In genomic region chr8:120832022-120832421, GRCm38 (mm10) we compare ENCODE assay signal across 8 mouse cellular contexts.
DNase-seq lines count a peak whose midpoint lies in the region; ATAC-seq lines count a peak whose summit lies in the region.

No protein-coding gene starts in this region.

- H3K9me3 ChIP-seq in hindbrain, embryonic 12.5 days (replicated peaks) = no peaks in the 10 kb centered on the region
- H3K9me3 ChIP-seq in lung, embryonic 15.5 days = no peaks in the 10 kb centered on the region
- H3K9me3 ChIP-seq in forebrain, embryonic 15.5 days = no peaks in the 10 kb centered on the region

- no peaks in the 10 kb centered on the region for H3K36me3 ChIP-seq in hindbrain, embryonic 12.5 days
- H3K36me3 ChIP-seq in lung, embryonic 15.5 days = no peaks in the 10 kb centered on the region
- H3K36me3 ChIP-seq in forebrain, embryonic 15.5 days = no peaks in the 10 kb centered on the region

- no peak overlapping the region for H3K4me3 ChIP-seq in hindbrain, embryonic 12.5 days
- H3K4me3 ChIP-seq in lung, embryonic 15.5 days = peak overlapping the region; percentile 4; the same call in 1 of the 2 replicates
- H3K4me3 ChIP-seq in forebrain, embryonic 15.5 days = no peak overlapping the region

- DNase-seq in adrenal gland, adult (ENCODE audit: inconsistent age in 2 of 2, low spot score in 1 of 2) = peak; percentile 52 to 62
- DNase-seq in adrenal gland, adult 8-10 months = no peak
- peak; percentile 64 for DNase-seq in MN1 (ENCODE audit: low spot score)
- DNase-seq in spleen, postnatal 36 days (ENCODE audit: low spot score in 2 of 2) = no peak
- no peak for DNase-seq in cerebellum, postnatal 4 days (ENCODE audit: low spot score in 2 of 2)

- peak; percentile 50; the same call in 1 of the 2 replicates for ATAC-seq in hindbrain, embryonic 12.5 days (ENCODE audit: low FRiP score)
- ATAC-seq in lung, embryonic 15.5 days (ENCODE audit: borderline replicate concordance, extremely low read depth, low FRiP score, low TSS enrichment) = peak; percentile 33
- no peak for ATAC-seq in forebrain, embryonic 15.5 days (replicated peaks)

- 0 out of 2 replicates have a peak overlapping the region, but pooled peaks have one; percentile 35 for H3K27ac ChIP-seq in hindbrain, embryonic 12.5 days
- peak overlapping the region; percentile 80 for H3K27ac ChIP-seq in lung, embryonic 15.5 days
- no peak overlapping the region for H3K27ac ChIP-seq in forebrain, embryonic 15.5 days (replicated peaks)

- H3K9ac ChIP-seq in hindbrain, embryonic 12.5 days = no peak overlapping the region
- no peak overlapping the region for H3K9ac ChIP-seq in lung, embryonic 15.5 days
- no peak overlapping the region for H3K9ac ChIP-seq in forebrain, embryonic 15.5 days (replicated peaks)

- peaks cover 18% of the 10 kb centered on the region for H3K4me1 ChIP-seq in hindbrain, embryonic 12.5 days
- peaks cover 27% of the 10 kb centered on the region for H3K4me1 ChIP-seq in lung, embryonic 15.5 days
- H3K4me1 ChIP-seq in forebrain, embryonic 15.5 days = no peaks in the 10 kb centered on the region

- 0 out of 2 replicates have a peak overlapping the region, but pooled peaks have one; percentile 22 for H3K4me2 ChIP-seq in hindbrain, embryonic 12.5 days (replicated peaks)
- H3K4me2 ChIP-seq in lung, embryonic 15.5 days = peak overlapping the region; percentile 34
- no peak overlapping the region for H3K4me2 ChIP-seq in forebrain, embryonic 15.5 days (replicated peaks)

- WGBS in hindbrain, embryonic 12.5 days = 12% methylated on average over 14 of the region's 14 CpGs
- 5% methylated on average over 9 of the region's 14 CpGs for WGBS in lung, embryonic 15.5 days
- 46% methylated on average over 10 of the region's 14 CpGs for WGBS in forebrain, embryonic 15.5 days

- H3K27me3 ChIP-seq in hindbrain, embryonic 12.5 days = peaks cover 40% of the 10 kb centered on the region
- H3K27me3 ChIP-seq in lung, embryonic 15.5 days = peaks cover 3% of the 10 kb centered on the region; the same call in 1 of the 2 replicates
- peaks cover 4% of the 10 kb centered on the region; the same call in 1 of the 2 replicates for H3K27me3 ChIP-seq in forebrain, embryonic 15.5 days

Comparison
In these comparisons a context has a peak if more than half of its experiments do, and no peak if none do; other contexts are left out.
1. DNase-seq: peak in adrenal gland, adult (2 of 2) and MN1 (single experiment); none in adrenal gland, adult 8-10 months (single experiment), spleen, postnatal 36 days (0 of 2) and cerebellum, postnatal 4 days (0 of 2).